Mouse (Mus musculus): ENCODE data around the gene Fam53b.

The Fam53b gene

GRCm38 (mm10) chr7:132810879-132811278 lies 2.8 kb downstream of the Fam53b start:
- DNase-seq, result peak; percentile 95

- DNase-seq, result peak; percentile 31
Measured at GRCm38 (mm10) chr7:132810368-132810767, 3.3 kb downstream of the Fam53b start.

DNA sequence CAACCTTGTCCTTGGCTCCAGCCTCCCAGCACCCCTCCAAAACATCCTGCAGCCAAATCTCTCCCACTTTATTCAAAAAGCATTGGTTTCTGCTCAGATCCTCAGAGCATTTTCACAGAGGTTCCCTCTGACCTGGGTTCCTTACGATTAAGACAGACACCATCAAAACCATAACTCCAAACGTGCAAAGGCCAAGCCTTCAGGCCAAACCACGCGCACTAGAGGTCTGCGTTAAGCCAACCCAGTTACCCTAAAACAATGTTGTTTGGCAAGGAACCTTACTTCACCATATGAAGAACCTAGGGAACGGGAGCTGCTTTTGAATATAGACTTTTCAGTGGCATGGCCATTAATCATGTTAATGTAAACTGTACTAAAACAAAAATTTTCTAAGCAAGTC lies 4.0 kb downstream of the Fam53b start:
- no peak for DNase-seq

- DNase-seq, result peak; percentile 29
Measured at GRCm38 (mm10) chr7:132808841-132809682, 4.6 kb downstream of the Fam53b start.

GRCm38 (mm10) chr7:132808051-132808796 lies 5.5 kb downstream of the Fam53b start:
- DNase-seq, result no peak

DNA sequence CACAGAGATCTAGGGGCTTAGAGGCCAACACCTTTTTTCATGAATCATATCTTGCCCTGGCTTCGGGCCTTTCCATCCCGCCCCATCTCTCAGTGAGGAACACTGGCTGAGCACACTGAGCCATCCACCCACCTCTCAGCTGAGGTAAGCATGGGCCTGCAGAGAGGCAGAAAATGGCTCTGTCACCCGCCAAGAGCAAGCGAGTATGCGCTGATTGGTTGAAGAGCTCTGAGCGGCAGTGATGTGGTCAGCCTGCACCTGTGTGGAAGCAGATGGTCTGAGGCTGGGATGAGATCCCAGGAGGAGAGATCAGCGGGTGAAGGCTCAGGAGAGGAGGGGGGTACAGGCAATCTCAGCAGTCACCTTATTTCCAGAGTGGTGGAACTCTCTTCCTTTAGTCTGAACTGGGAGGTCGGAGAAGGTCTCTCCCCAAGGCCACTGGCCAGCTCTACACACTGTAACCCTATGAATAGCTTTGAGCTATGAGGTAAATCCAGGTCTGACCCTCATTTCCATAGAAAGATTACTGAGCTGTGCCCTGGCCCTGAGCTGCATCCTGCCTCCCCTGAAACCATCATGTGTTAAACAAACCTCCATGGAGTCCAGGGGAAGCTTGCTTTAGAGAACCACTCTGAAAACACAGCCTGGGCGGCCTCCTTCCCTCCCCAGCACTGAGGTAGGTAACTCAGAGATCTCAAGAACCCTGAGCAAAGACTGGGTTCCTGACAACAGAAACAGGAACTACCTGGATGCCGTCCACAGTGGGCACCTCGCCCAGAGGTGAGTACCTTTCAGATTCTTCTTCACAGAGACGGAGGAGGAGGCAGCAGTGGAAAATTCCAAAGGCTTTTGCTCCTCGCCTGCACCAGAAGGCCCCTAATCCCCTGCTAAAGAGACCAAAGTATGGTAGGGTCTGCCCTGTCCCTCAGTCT lies 6.5 kb downstream of the Fam53b start:
- DNase-seq, result no peak

DNA sequence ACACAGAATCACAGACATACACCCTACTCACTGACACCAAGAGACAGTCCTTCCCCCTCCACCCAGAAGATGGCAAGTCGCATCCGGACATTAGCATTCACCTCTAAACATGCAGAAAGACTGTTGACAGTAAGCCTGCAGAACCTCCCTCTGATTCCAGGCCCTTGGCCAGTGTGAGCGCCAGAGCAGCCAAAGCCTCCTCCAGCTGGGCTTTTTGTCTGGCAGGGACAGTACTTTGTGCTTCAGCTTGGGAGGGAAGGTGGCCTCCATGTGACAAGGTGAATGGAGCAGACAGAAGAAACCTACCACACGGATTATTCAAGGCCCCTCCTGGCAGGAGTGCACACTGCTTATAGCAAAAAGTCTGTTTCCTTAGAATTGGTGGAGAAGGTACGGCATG lies 7.4 kb downstream of the Fam53b start:
- DNase-seq, result no peak

DNA sequence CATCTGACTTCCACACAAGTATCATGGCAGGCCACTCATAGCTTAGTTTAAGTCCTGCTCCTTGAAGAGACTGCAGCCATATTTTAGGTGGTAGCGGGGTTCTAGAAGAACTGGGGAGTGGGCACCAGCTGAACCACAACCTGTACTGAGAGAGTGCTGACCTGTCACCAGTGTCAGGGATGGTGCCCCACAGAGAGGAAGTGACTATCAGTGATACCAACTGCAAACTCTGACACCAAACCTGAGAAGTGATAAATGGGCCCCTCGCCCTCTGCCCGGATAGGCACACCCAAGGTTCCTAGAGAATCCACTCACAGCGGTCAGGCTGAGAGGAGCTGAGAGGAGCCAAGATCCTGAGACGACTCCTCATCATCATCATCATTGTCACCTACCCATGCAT lies 8.7 kb downstream of the Fam53b start:
- no peak for DNase-seq

DNA sequence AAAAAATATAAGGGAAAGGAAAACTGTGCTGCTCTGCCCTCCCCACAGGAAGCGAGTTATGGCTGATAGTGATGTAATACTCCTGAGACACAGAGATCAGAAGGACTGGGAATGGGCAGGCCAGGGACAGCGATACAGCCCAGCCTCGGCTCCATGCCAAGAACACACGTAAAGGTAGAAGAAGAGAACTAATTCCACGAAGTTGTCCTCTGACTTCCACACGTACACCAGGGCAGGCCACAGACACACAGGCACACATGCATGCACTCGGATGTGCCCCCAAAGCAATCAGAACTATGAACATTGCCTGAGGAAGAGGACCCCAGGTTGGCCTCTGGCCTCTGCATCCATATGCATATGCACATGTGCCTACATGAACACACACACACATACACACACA lies 9.2 kb downstream of the Fam53b start:
- no peak for DNase-seq

GRCm38 (mm10) chr7:132803962-132804361 lies 9.7 kb downstream of the Fam53b start:
- DNase-seq, result no peak

DNA sequence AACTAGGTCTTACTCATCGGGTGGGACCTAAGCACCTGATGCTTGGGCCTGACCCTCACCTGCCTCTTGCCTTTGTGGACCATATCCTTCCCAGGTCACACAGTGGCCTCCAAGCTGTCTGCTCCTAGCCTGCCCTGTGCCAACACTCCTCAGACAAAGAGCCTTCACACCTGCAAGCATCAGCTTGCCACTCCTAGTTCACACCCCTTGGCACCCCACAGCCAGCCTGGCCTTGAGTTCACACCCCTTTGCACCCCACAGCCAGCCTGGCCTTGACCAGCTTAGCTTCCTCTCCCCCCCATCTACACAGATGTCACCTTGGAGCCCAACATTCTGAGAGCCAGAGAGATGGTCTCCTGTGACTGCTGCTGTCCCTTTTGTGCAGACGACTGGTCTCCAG lies 10.3 kb downstream of the Fam53b start:
- DNase-seq, result no peak

DNA sequence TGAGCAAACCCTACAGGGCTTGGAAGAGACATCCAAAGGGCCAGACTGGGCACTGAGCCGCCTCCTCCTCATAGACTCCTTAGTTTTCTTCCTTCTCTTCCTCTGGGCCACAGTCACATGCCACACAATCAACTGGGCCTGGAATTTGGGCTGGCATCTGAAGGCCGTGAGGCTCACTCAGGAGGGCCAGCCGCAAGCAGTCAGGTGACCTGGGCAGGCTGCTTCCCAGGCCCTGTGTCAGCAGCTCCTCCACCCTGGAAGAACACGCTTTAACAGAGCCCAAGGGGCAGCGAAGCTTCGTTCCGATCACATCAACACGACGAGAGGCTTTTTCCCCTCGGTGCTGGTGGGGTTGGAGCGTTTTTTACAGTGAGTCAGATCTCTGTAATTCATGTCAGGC lies 11.0 kb downstream of the Fam53b start:
- DNase-seq, result no peak

- DNase-seq, result no peak
Measured at GRCm38 (mm10) chr7:132802066-132802465, 11.6 kb downstream of the Fam53b start.

DNA sequence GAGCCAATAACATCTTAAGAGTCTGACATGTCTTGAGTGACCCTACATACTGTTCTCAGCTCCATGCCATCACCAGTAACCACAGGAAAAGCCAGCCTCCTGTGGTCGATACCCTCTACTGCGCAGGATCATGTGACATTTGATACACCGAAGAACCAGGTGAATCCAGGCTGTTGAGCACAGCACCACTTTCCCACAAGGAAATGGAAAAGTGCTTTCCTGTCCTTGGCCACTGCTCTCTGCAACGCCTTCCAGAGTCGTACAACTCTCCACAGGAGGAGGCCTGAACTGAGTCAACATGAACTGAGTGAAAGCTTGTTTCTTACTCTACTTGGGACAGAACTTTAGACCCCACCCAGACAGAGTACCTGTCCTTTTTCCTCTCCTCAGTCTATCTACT lies 12.2 kb downstream of the Fam53b start:
- no peak for DNase-seq

DNA sequence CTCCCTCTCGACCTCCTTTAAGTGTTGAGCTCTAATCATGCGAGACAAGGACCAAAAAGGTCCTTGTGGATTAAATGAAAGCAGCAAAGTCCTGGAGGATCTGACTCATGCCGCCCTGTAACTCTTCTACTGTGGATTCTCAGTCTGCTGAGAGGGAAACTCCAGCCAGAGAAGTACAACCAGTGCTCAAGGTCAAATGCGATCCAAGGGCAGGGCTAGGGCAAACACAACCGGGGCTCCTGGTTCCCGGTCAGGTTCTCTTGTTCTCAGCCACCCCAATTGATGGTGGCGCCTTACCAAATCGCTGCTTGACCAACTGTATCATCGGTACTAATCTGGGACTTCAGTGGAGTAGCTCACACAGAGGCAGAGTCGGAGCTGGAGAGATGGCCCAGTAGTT lies 12.8 kb downstream of the Fam53b start:
- no peak for DNase-seq

GRCm38 (mm10) chr7:132799119-132800016 lies 14.3 kb downstream of the Fam53b start:
- no peak for DNase-seq

DNA sequence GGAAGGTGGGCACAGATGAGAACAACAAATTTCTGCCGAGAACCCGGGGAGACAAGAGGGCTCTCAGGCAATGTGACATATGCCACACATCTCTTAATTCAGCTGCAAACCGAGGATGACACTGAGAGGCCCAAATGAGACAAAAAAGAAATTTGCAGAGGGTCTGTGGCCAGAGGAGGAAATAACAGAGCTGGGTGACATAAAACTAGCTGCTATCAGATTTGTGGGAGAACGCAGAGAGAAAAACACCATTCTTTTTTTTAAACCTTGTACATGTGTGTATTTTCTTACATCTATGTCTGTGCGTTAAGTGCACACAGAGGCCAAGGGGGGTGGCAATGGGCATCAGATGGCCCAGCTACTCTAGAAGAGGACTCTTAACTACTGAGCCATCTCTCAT lies 18.5 kb downstream of the Fam53b start:
- no peak for DNase-seq

DNA sequence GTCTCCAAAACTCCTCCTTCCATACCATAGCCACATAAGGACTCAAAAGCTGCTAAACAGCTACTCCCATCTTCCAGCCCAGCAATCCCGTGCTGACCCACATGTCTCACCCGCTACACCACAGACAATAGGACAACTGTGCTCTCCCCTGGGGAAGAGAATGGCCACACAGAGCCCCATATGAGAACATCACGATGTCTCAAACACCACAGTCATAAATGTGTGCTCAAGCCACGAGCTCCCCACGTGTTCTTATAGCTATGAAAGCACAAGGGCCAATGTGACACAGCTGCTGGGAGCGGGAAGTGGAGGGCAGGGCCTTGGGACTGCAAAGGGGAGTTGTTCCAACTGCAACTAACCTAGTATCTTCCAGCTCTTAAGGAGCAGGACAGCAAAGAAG lies 20.2 kb downstream of the Fam53b start:
- DNase-seq, result no peak

- no peak for DNase-seq
Measured at GRCm38 (mm10) chr7:132790447-132791219, 23.1 kb downstream of the Fam53b start.

DNA sequence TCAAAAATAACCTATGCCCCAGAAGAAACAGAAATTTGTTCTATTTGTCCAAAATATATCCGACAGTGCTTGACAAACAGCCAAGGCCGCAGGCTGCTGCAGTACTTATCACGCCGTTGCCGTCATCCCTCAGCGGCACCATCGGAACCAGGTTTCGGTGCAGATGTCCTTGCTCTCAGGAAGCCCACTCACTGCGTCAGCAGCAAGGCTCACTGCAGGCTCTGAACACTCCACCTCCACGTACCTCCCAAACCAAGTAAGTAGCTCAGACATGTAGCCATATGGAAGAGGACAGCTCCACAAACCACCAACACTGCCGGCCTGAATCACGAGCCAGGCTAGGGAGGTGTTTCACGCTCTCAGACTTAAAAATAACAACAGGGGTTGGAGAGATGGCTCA lies 24.9 kb downstream of the Fam53b start:
- DNase-seq, result no peak

GRCm38 (mm10) chr7:132787496-132788190 lies 26.0 kb downstream of the Fam53b start:
- no peak for DNase-seq

Data from right cerebral cortex, postnatal 4 days (tissue).